Mouse (Mus musculus): Measurements from ENCODE around the gene Gm45713. TPM values are rescaled to one million over a fixed set of nuclear protein-coding genes. Genes with fewer than 3 reads are reported as not detected.

Gene Gm45713
- polyA plus RNA-seq, 1 experiment from 2014 or later: 1.2 TPM

DNA sequence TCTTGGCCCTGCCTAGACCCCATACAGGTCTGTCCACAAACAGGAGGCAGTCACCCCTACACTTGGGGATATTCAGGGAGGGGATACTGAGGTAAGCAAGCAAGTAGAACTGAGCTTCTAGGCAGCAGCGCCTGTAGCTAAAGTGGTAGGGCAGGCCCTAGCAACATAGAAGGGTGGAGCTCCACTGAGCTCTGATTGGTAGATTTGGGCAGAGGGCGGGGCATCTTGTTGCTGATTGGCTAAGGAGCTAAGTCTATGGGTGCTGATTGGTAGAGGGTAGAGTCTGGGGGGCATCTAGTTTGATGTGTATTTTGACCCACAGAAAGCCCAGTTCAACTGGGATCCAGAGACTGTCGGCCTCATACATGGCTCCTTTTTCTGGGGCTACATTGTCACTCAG is 33.5 kb upstream of the Gm45713 start:
- Histone ChIP-seq H3K9me3 (ENCODE audit: low read depth, low read length) (peaks cover 17% of the 10 kb centered on the region), H3K4me1 (ENCODE audit: insufficient read depth) (no peaks in the 10 kb centered on the region), H3K9ac (no peak overlapping the region), H3K4me2 (no peak overlapping the region), H3K36me3 (ENCODE audit: insufficient read depth) (no peaks in the 10 kb centered on the region), H3K4me3 (ENCODE audit: low read depth, low read length) (no peak overlapping the region), H3K27me3 (ENCODE audit: insufficient read depth, low read length) (peaks cover 65% of the 10 kb centered on the region), H3K27ac (ENCODE audit: low read depth) (no peak overlapping the region)
- 85% methylated on average over 3 of the region's 3 CpGs for WGBS
- ATAC-seq (ENCODE audit: insufficient read depth) (no peak), DNase-seq (no peak)
- no peak for TF ChIP-seq CTCF (IDR thresholded peaks at IDR 0.05; ENCODE audit: low read depth)

DNA sequence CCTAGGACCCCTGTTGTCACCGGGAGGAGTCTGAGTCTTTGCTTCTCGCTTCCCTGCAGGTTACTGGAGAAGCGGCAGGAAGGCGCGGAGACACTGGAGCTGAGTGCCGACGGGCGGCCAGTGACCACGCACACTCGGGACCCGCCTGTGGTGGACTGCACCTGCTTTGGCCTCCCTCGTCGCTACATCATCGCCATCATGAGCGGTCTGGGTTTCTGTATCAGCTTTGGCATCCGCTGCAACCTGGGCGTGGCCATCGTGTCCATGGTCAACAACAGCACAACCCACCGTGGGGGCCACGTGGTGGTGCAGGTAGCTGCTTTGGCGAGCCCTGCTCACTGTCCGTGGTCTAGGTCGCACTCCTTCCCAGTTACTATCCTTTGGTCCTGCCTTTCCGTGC is 32.6 kb upstream of the Gm45713 start:
- DNase-seq (no peak), ATAC-seq (ENCODE audit: insufficient read depth) (no peak)
- H3K36me3 ChIP-seq (ENCODE audit: insufficient read depth): no peaks in the 10 kb centered on the region
- no peak overlapping the region for H3K4me2 ChIP-seq
- peaks cover 67% of the 10 kb centered on the region for H3K27me3 ChIP-seq (ENCODE audit: insufficient read depth, low read length)
- no peak overlapping the region for H3K4me3 ChIP-seq (ENCODE audit: low read depth, low read length)
- peaks cover 17% of the 10 kb centered on the region for H3K9me3 ChIP-seq (ENCODE audit: low read depth, low read length)
- no peak overlapping the region for H3K9ac ChIP-seq
- no peaks in the 10 kb centered on the region for H3K4me1 ChIP-seq (ENCODE audit: insufficient read depth)
- no peak for TF ChIP-seq CTCF (IDR thresholded peaks at IDR 0.05; ENCODE audit: low read depth)
- no peak overlapping the region for H3K27ac ChIP-seq (ENCODE audit: low read depth)
- 6% methylated on average over 24 of the region's 24 CpGs for WGBS

GRCm38 (mm10) chr7:45167761-45168445 is 31.9 kb upstream of the Gm45713 start:
- Histone ChIP-seq H3K9ac (no peak overlapping the region), H3K36me3 (ENCODE audit: insufficient read depth) (no peaks in the 10 kb centered on the region), H3K27me3 (ENCODE audit: insufficient read depth, low read length) (peaks cover 74% of the 10 kb centered on the region), H3K27ac (ENCODE audit: low read depth) (no peak overlapping the region), H3K9me3 (ENCODE audit: low read depth, low read length) (peaks cover 17% of the 10 kb centered on the region), H3K4me2 (no peak overlapping the region), H3K4me1 (ENCODE audit: insufficient read depth) (no peaks in the 10 kb centered on the region), H3K4me3 (ENCODE audit: low read depth, low read length) (no peak overlapping the region)
- WGBS: 3% methylated on average over 19 of the region's 19 CpGs
- no peak for TF ChIP-seq CTCF (IDR thresholded peaks at IDR 0.05; ENCODE audit: low read depth)
- no peak for ATAC-seq (ENCODE audit: insufficient read depth)
- no peak for DNase-seq

GRCm38 (mm10) chr7:45166950-45167401 is 30.9 kb upstream of the Gm45713 start:
- ATAC-seq (ENCODE audit: insufficient read depth): no peak
- 15% methylated on average over 9 of the region's 10 CpGs for WGBS

GRCm38 (mm10) chr7:45165701-45166100 is 29.7 kb upstream of the Gm45713 start:
- WGBS: 43% methylated on average over 11 of the region's 11 CpGs

More at GRCm38 (mm10) chr7:45166950-45167401, 30.9 kb upstream of the Gm45713 start:
- DNase-seq: no peak
- no peak for TF ChIP-seq CTCF (IDR thresholded peaks at IDR 0.05; ENCODE audit: low read depth)
- H3K27me3 ChIP-seq (ENCODE audit: insufficient read depth, low read length): peaks cover 80% of the 10 kb centered on the region
- H3K27ac ChIP-seq (ENCODE audit: low read depth): no peak overlapping the region
- H3K4me1 ChIP-seq (ENCODE audit: insufficient read depth): peaks cover 4% of the 10 kb centered on the region; the same call in 1 of the 2 replicates
- no peak overlapping the region for H3K4me2 ChIP-seq
- H3K9me3 ChIP-seq (ENCODE audit: low read depth, low read length): peaks cover 17% of the 10 kb centered on the region
- no peak overlapping the region for H3K4me3 ChIP-seq (ENCODE audit: low read depth, low read length)
- no peak overlapping the region for H3K9ac ChIP-seq
- H3K36me3 ChIP-seq (ENCODE audit: insufficient read depth): no peaks in the 10 kb centered on the region

GRCm38 (mm10) chr7:45164833-45165232 is 28.8 kb upstream of the Gm45713 start:
- no peak overlapping the region for H3K27ac ChIP-seq (ENCODE audit: low read depth)
- H3K27me3 ChIP-seq (ENCODE audit: insufficient read depth, low read length): peaks cover 75% of the 10 kb centered on the region
- H3K4me1 ChIP-seq (ENCODE audit: insufficient read depth): peaks cover 4% of the 10 kb centered on the region; the same call in 1 of the 2 replicates
- H3K4me2 ChIP-seq: no peak overlapping the region
- no peak for TF ChIP-seq CTCF (IDR thresholded peaks at IDR 0.05; ENCODE audit: low read depth)
- peaks cover 7% of the 10 kb centered on the region; the same call in 1 of the 2 replicates for H3K36me3 ChIP-seq (ENCODE audit: insufficient read depth)
- H3K4me3 ChIP-seq (ENCODE audit: low read depth, low read length): no peak overlapping the region
- peaks cover 11% of the 10 kb centered on the region for H3K9me3 ChIP-seq (ENCODE audit: low read depth, low read length)
- H3K9ac ChIP-seq: no peak overlapping the region
- DNase-seq (no peak), ATAC-seq (ENCODE audit: insufficient read depth) (no peak)
- 60% methylated on average over 5 of the region's 5 CpGs for WGBS

More at GRCm38 (mm10) chr7:45165701-45166100, 29.7 kb upstream of the Gm45713 start:
- no peak for TF ChIP-seq CTCF (IDR thresholded peaks at IDR 0.05; ENCODE audit: low read depth)
- H3K9me3 ChIP-seq (ENCODE audit: low read depth, low read length): peaks cover 17% of the 10 kb centered on the region
- no peak for DNase-seq
- no peak overlapping the region for H3K9ac ChIP-seq
- ATAC-seq (ENCODE audit: insufficient read depth): no peak
- no peak overlapping the region for H3K4me3 ChIP-seq (ENCODE audit: low read depth, low read length)
- no peak overlapping the region for H3K4me2 ChIP-seq
- no peaks in the 10 kb centered on the region for H3K36me3 ChIP-seq (ENCODE audit: insufficient read depth)
- H3K27me3 ChIP-seq (ENCODE audit: insufficient read depth, low read length): peaks cover 80% of the 10 kb centered on the region
- no peak overlapping the region for H3K27ac ChIP-seq (ENCODE audit: low read depth)
- H3K4me1 ChIP-seq (ENCODE audit: insufficient read depth): peaks cover 4% of the 10 kb centered on the region; the same call in 1 of the 2 replicates

DNA sequence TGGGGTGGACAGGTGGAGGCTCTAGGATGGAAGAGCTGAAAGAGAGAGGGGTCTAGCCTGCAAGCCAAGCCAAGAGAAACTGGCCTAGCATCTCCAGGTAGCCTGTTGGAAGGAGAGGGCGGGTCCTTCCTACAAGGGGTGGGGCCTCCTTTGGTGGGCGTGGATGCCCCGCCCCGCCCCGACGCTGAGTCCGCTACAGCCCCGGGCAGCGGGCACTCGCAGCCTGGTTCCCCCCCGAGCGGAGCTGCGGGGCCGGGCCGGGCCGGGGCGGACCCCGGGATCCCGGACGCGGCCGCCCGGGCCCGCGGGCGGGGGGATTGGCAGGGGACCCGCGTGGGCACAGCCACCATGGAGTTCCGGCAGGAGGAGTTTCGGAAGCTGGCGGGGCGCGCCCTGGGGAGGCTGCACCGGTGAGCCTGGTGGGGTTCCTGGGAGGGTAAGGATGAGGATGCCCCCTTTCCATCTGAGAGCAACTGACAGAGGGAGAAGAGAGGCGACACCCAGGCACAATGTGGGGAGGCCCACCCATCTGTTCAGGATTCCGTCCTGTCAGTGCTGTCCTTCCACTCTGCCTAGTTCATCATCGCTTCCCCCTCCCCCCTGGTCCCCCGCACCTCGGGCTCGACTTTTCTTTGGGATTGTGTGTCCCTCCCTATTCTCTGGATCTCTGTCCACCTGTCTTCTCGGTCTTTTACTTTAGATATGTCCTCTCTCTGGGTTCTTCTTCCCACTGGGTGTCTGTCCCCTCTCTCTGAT is 27.9 kb upstream of the Gm45713 start, which contains the start of gene Slc17a7:
Gene Slc17a7, plus strand, starts transcription at position 215 of the 756 bp plus-strand sequence.
- peaks cover 4% of the 10 kb centered on the region; the same call in 1 of the 2 replicates for H3K4me1 ChIP-seq (ENCODE audit: insufficient read depth)
- 1% methylated on average over 39 of the region's 41 CpGs for WGBS
- DNase-seq: peak; percentile 60
- peaks cover 66% of the 10 kb centered on the region for H3K27me3 ChIP-seq (ENCODE audit: insufficient read depth, low read length)
- H3K36me3 ChIP-seq (ENCODE audit: insufficient read depth): peaks cover 15% of the 10 kb centered on the region; the same call in 1 of the 2 replicates
- no peak for TF ChIP-seq CTCF (IDR thresholded peaks at IDR 0.05; ENCODE audit: low read depth)
- peaks cover 2% of the 10 kb centered on the region; the same call in 1 of the 2 replicates for H3K9me3 ChIP-seq (ENCODE audit: low read depth, low read length)
- ATAC-seq (ENCODE audit: insufficient read depth): no peak
- H3K9ac ChIP-seq: peak within 1 kb of the TSS; percentile 38
- no peak within 1 kb of the TSS for H3K27ac ChIP-seq (ENCODE audit: low read depth)
- peak within 1 kb of the TSS; percentile 39 for H3K4me3 ChIP-seq (ENCODE audit: low read depth, low read length)
- peak within 1 kb of the TSS; percentile 72 for H3K4me2 ChIP-seq
